Mouse (Mus musculus) macrophage (primary cell): ENCODE data around the gene Tex48. TPM values are rescaled to one million over a fixed set of nuclear protein-coding genes. Genes with fewer than 3 reads are reported as not detected.

Experiments used
- polyA plus RNA-seq: library from polyadenylated mRNA; stranded (reverse); fragments of 250-400 nt; gene quantifications from 3 replicates; pipeline ENCODE4 v1.2.4, GENCODE M21; 2018; ENCODE audit warnings: inconsistent platforms

The Tex48 gene
- polyA plus RNA-seq, 1 experiment from 2014 or later: not detected

Other genes starting within 250 kb of the Tex48 start
- 14.8 to 23.1 TPM (median 20.8 TPM) in 3 replicates for gene Akna, start 219.1 kb downstream of the Tex48 start, polyA plus RNA-seq
- gene Whrn, start 126.4 kb downstream of the Tex48 start, polyA plus RNA-seq: 0.07 to 0.50 TPM (median 0.48 TPM) in 3 replicates
- 355 to 475 TPM (median 452 TPM) in 3 replicates for gene Atp6v1g1, start 77.7 kb downstream of the Tex48 start, polyA plus RNA-seq
- 19.7 to 29.5 TPM (median 23.1 TPM) in 3 replicates for gene Tmem268, start 63.6 kb downstream of the Tex48 start, polyA plus RNA-seq
- gene Gm11213, start 17.2 kb downstream of the Tex48 start, polyA plus RNA-seq: not detected in 3 replicates
- gene Gm11214, start 41.0 kb upstream of the Tex48 start, polyA plus RNA-seq: not detected in 3 replicates
- gene Tnfsf15, start 122.7 kb upstream of the Tex48 start, polyA plus RNA-seq: 0.41 to 2.6 TPM (median 0.95 TPM) in 3 replicates
- 0.53 to 2.3 TPM (median 0.56 TPM) in 3 replicates for gene Tnfsf8, start 238.9 kb upstream of the Tex48 start, polyA plus RNA-seq